Mouse (Mus musculus): Measurements from ENCODE around the gene Med27.

Med27 gene

GRCm38 (mm10) chr2:29437861-29438529 lies 91.4 kb downstream of the Med27 start:
- DNase-seq = no peak

- no peak for DNase-seq
Observed at GRCm38 (mm10) chr2:29438530-29438862, 91.9 kb downstream of the Med27 start.

- DNase-seq = no peak
Observed at GRCm38 (mm10) chr2:29438986-29439385, 92.4 kb downstream of the Med27 start.

- no peak for DNase-seq
Observed at GRCm38 (mm10) chr2:29439396-29439795, 92.8 kb downstream of the Med27 start.

GRCm38 (mm10) chr2:29439857-29440502 lies 93.4 kb downstream of the Med27 start:
- no peak for DNase-seq

- DNase-seq = no peak
Observed at GRCm38 (mm10) chr2:29442275-29442674, 95.7 kb downstream of the Med27 start.

- DNase-seq = no peak
Observed at GRCm38 (mm10) chr2:29443626-29444217, 97.1 kb downstream of the Med27 start.

GRCm38 (mm10) chr2:29448476-29449002 lies 101.9 kb downstream of the Med27 start:
- DNase-seq = no peak

GRCm38 (mm10) chr2:29451368-29451999 lies 104.9 kb downstream of the Med27 start:
- no peak for DNase-seq

GRCm38 (mm10) chr2:29453376-29453775 lies 106.8 kb downstream of the Med27 start:
- DNase-seq = no peak

GRCm38 (mm10) chr2:29456631-29457320 lies 110.2 kb downstream of the Med27 start:
- DNase-seq = no peak

GRCm38 (mm10) chr2:29457677-29458076 lies 111.1 kb downstream of the Med27 start:
- no peak for DNase-seq

- DNase-seq = no peak
Observed at GRCm38 (mm10) chr2:29458346-29458950, 111.8 kb downstream of the Med27 start.

- no peak for DNase-seq
Observed at GRCm38 (mm10) chr2:29459648-29460047, 113.0 kb downstream of the Med27 start.

- DNase-seq = no peak
Observed at GRCm38 (mm10) chr2:29461841-29462240, 115.2 kb downstream of the Med27 start.

GRCm38 (mm10) chr2:29463039-29463585 lies 116.5 kb downstream of the Med27 start:
- DNase-seq = no peak

GRCm38 (mm10) chr2:29464851-29465648 lies 118.4 kb downstream of the Med27 start:
- peak; percentile 66 to 80 for DNase-seq

- no peak for DNase-seq
Observed at GRCm38 (mm10) chr2:29465649-29466137, 119.1 kb downstream of the Med27 start.

GRCm38 (mm10) chr2:29466396-29466795 lies 119.8 kb downstream of the Med27 start:
- no peak for DNase-seq

- peak; percentile 41 to 61 for DNase-seq
Observed at GRCm38 (mm10) chr2:29468517-29468936, 121.9 kb downstream of the Med27 start.

- DNase-seq = no peak
Observed at GRCm38 (mm10) chr2:29472952-29473437, 126.4 kb downstream of the Med27 start.
